Mouse (Mus musculus) embryonic fibroblast, embryonic 13.5 days (primary cell): Measurements from ENCODE around the gene Thap2.

Experiments
- CTCF ChIP-seq: IDR thresholded peaks from 2 replicates; pipeline ENCODE4 v1.5.1; 2011; ENCODE audit warnings: mild to moderate bottlenecking, control low read depth, low read length, moderate library complexity, borderline replicate concordance; ENCODE audit not compliant: insufficient read depth
- POLR2A ChIP-seq: IDR thresholded peaks from 2 replicates; pipeline ENCODE4 v1.6.1; 2011; ENCODE audit warnings: low read depth, mild to moderate bottlenecking, control low read depth, low read length, moderate library complexity

GRCm38 (mm10) chr10:115332997-115333396 lies 51.2 kb downstream of the Thap2 start:
- TF ChIP-seq CTCF = no peak
- no peak for TF ChIP-seq POLR2A
